9 mouse cellular contexts compared by ENCODE assay signal in genomic region chr19:4743524-4743923, GRCm38 (mm10). TPM values are rescaled to one million over a fixed set of nuclear protein-coding genes. Genes with fewer than 3 reads are reported as not detected.
DNase-seq lines count a peak whose midpoint lies in the region; ATAC-seq lines count a peak whose summit lies in the region.
"Had no signal": no experiment of that assay in that cellular context is flagged by ENCODE, and none has a peak within 500 bp of the region (broad histone marks: within the 10 kb centered on the region; RNA-seq: fewer than 3 reads in every experiment).

No protein-coding gene starts in this region.

- H3K4me3 ChIP-seq in neural tube, embryonic 11.5 days (ENCODE audit: low read depth, low read length): no peak overlapping the region
- no peak overlapping the region for H3K4me3 ChIP-seq in forebrain, embryonic 11.5 days (ENCODE audit: low read depth, low read length)
- H3K4me3 ChIP-seq: embryonic facial prominence, embryonic 15.5 days had no signal

- H3K9me3 ChIP-seq in neural tube, embryonic 11.5 days (ENCODE audit: control insufficient read depth, low read length): no peaks in the 10 kb centered on the region
- H3K9me3 ChIP-seq in forebrain, embryonic 11.5 days (ENCODE audit: control insufficient read depth, low read length): no peaks in the 10 kb centered on the region
- H3K9me3 ChIP-seq: embryonic facial prominence, embryonic 15.5 days had no signal

- no peak for ATAC-seq in neural tube, embryonic 11.5 days (ENCODE audit: insufficient read depth, low FRiP score, low TSS enrichment)
- no peak for ATAC-seq in forebrain, embryonic 11.5 days (replicated peaks; ENCODE audit: low FRiP score)
- ATAC-seq in erythroblast, adult 5-6 weeks (replicated peaks; ENCODE audit: low FRiP score, poor library complexity, severe bottlenecking): no peak

- no peaks in the 10 kb centered on the region for H3K4me1 ChIP-seq in neural tube, embryonic 11.5 days (ENCODE audit: control insufficient read depth, insufficient read depth, low read length)
- no peaks in the 10 kb centered on the region for H3K4me1 ChIP-seq in forebrain, embryonic 11.5 days (replicated peaks; ENCODE audit: control insufficient read depth, insufficient read depth, low read length)
- H3K4me1 ChIP-seq: embryonic facial prominence, embryonic 15.5 days had no signal

- H3K9ac ChIP-seq in neural tube, embryonic 11.5 days (ENCODE audit: low read length): no peak overlapping the region
- H3K9ac ChIP-seq in forebrain, embryonic 11.5 days (ENCODE audit: low read length): no peak overlapping the region
- H3K9ac ChIP-seq: embryonic facial prominence, embryonic 15.5 days had no signal

- intact Hi-C loops in left cerebral cortex, postnatal 4 days (cut with DNase I): loop anchor here (5.0 kb wide), 2 partner anchors 116 to 246 kb away; partner anchors contain the start of genes 2010003K11Rik and Rce1

- no peaks in the 10 kb centered on the region for H3K27me3 ChIP-seq in neural tube, embryonic 11.5 days (ENCODE audit: control insufficient read depth, insufficient read depth, low read length)
- no peaks in the 10 kb centered on the region for H3K27me3 ChIP-seq in forebrain, embryonic 11.5 days (ENCODE audit: control insufficient read depth, insufficient read depth, low read length)
- H3K27me3 ChIP-seq: embryonic facial prominence, embryonic 15.5 days had no signal

- peak; percentile 46 for DNase-seq in adrenal gland, postnatal 10 days
- no peak for DNase-seq in adrenal gland, adult 18-20 months (ENCODE audit: low spot score in 2 of 2)
- peak; percentile 43 for DNase-seq in left cerebral cortex, postnatal 4 days
- no peak for DNase-seq in left cerebral cortex, adult 11 months (ENCODE audit: low spot score)
- peak; percentile 76 for DNase-seq in brain, adult 2 months (ENCODE audit: low read depth, low spot score)
- peak; percentile 45 for DNase-seq in neural tube, embryonic 11.5 days (ENCODE audit: low spot score)
- no peak for DNase-seq in forebrain, embryonic 11.5 days (ENCODE audit: low spot score)

- H3K36me3 ChIP-seq in neural tube, embryonic 11.5 days (ENCODE audit: control insufficient read depth, insufficient read depth, low read length): 0 out of 2 replicates have a peak, but pooled peaks cover 2% of the 10 kb centered on the region
- no peaks in the 10 kb centered on the region; the same call in 1 of the 2 replicates for H3K36me3 ChIP-seq in forebrain, embryonic 11.5 days (ENCODE audit: control insufficient read depth, insufficient read depth, low read length)
- H3K36me3 ChIP-seq: embryonic facial prominence, embryonic 15.5 days had no signal

- no peak overlapping the region for H3K27ac ChIP-seq in neural tube, embryonic 11.5 days (ENCODE audit: low read depth, low read length)
- H3K27ac ChIP-seq in forebrain, embryonic 11.5 days (ENCODE audit: low read depth, low read length): no peak overlapping the region
- H3K27ac ChIP-seq: embryonic facial prominence, embryonic 15.5 days had no signal

- no peak overlapping the region for H3K4me2 ChIP-seq in neural tube, embryonic 11.5 days (ENCODE audit: low read depth)
- H3K4me2 ChIP-seq in forebrain, embryonic 11.5 days (ENCODE audit: low read depth, low read length, severe bottlenecking): no peak overlapping the region
- H3K4me2 ChIP-seq: embryonic facial prominence, embryonic 15.5 days had no signal

- 42% methylated on average over 5 of the region's 5 CpGs for WGBS in neural tube, embryonic 11.5 days
- 37% methylated on average over 5 of the region's 5 CpGs for WGBS in forebrain, embryonic 11.5 days

RNA-seq across cellular contexts. Expression of gene Rbm4b, which starts 12.8 kb away (rescaled TPM):
- 10 to 100 TPM; 11.2 to 13.1 TPM for total RNA-seq in adrenal gland, postnatal 10 days (2021)
- 10 to 100 TPM; 18.4 to 18.8 TPM for total RNA-seq in adrenal gland, adult 18-20 months (2021)
- 10 to 100 TPM; 32.5 to 35.2 TPM for total RNA-seq in left cerebral cortex, postnatal 4 days (2021)
- 133 and 136 TPM in 2 replicates for polyA plus RNA-seq in neural tube, embryonic 11.5 days (2014; fragmentation: Nextera tagmentation; extraction: Ambion mirVana)
- polyA plus RNA-seq in forebrain, embryonic 11.5 days (2014; fragmentation: Nextera tagmentation; extraction: Ambion mirVana): 136 and 139 TPM in 2 replicates
- 0.58 and 4.0 TPM in 2 replicates for total RNA-seq in erythroblast, adult 5-6 weeks (2015; ENCODE audit: low replicate concordance)
- total RNA-seq in erythroblast, adult 5-6 weeks (2017; ENCODE audit: low replicate concordance): 6.6 and 7.5 TPM in 2 replicates

RNA-seq across cellular contexts. Expression of gene Sptbn2, which starts 32.6 kb away (rescaled TPM):
- total RNA-seq in adrenal gland, postnatal 10 days (2021): 1 to 10 TPM; 4.7 to 7.3 TPM
- 1 to 10 TPM in 1 of 2 experiments, under 1 TPM in 1; 0.58 to 1.3 TPM for total RNA-seq in adrenal gland, adult 18-20 months (2021)
- 100 to 1,000 TPM; 319 to 320 TPM for total RNA-seq in left cerebral cortex, postnatal 4 days (2021)
- 23.4 and 26.1 TPM in 2 replicates for polyA plus RNA-seq in neural tube, embryonic 11.5 days (2014; fragmentation: Nextera tagmentation; extraction: Ambion mirVana)
- polyA plus RNA-seq in forebrain, embryonic 11.5 days (2014; fragmentation: Nextera tagmentation; extraction: Ambion mirVana): 15.2 and 16.7 TPM in 2 replicates
- not detected in 2 replicates for total RNA-seq in erythroblast, adult 5-6 weeks (2015; ENCODE audit: low replicate concordance)
- total RNA-seq in erythroblast, adult 5-6 weeks (2017; ENCODE audit: low replicate concordance): not detected in 2 replicates

RNA-seq across cellular contexts. Expression of gene Gm960, which starts 45.1 kb away (rescaled TPM):
- total RNA-seq in adrenal gland, postnatal 10 days (2021): under 1 TPM in 1 of 2 experiments, not detected in 1; 0.97 TPM
- total RNA-seq in adrenal gland, adult 18-20 months (2021): not detected
- total RNA-seq in left cerebral cortex, postnatal 4 days (2021): 1 to 10 TPM; 3.7 to 4.5 TPM
- polyA plus RNA-seq in neural tube, embryonic 11.5 days (2014; fragmentation: Nextera tagmentation; extraction: Ambion mirVana): 2.5 and 2.7 TPM in 2 replicates
- 4.6 and 4.9 TPM in 2 replicates for polyA plus RNA-seq in forebrain, embryonic 11.5 days (2014; fragmentation: Nextera tagmentation; extraction: Ambion mirVana)
- total RNA-seq in erythroblast, adult 5-6 weeks (2015; ENCODE audit: low replicate concordance): not detected in 2 replicates
- 0.56 TPM in 1 of 2 replicates, not detected in the other for total RNA-seq in erythroblast, adult 5-6 weeks (2017; ENCODE audit: low replicate concordance)

RNA-seq across cellular contexts. Expression of gene Rbm4, which starts 50.2 kb away (rescaled TPM):
- 10 to 100 TPM; 50.6 to 60.8 TPM for total RNA-seq in adrenal gland, postnatal 10 days (2021)
- total RNA-seq in adrenal gland, adult 18-20 months (2021): 10 to 100 TPM; 64.1 to 66.8 TPM
- 10 to 100 TPM; 76.1 to 80.4 TPM for total RNA-seq in left cerebral cortex, postnatal 4 days (2021)
- 131 and 134 TPM in 2 replicates for polyA plus RNA-seq in neural tube, embryonic 11.5 days (2014; fragmentation: Nextera tagmentation; extraction: Ambion mirVana)
- 100 and 110 TPM in 2 replicates for polyA plus RNA-seq in forebrain, embryonic 11.5 days (2014; fragmentation: Nextera tagmentation; extraction: Ambion mirVana)
- 50.5 and 66.9 TPM in 2 replicates for total RNA-seq in erythroblast, adult 5-6 weeks (2015; ENCODE audit: low replicate concordance)
- 139 and 185 TPM in 2 replicates for total RNA-seq in erythroblast, adult 5-6 weeks (2017; ENCODE audit: low replicate concordance)

Comparison
In these comparisons a context has a peak if more than half of its experiments do, and no peak if none do; other contexts are left out.
1. DNase-seq: peak in adrenal gland, postnatal 10 days (single experiment), left cerebral cortex, postnatal 4 days (single experiment), brain, adult 2 months (single experiment) and neural tube, embryonic 11.5 days (single experiment); none in adrenal gland, adult 18-20 months (0 of 2), left cerebral cortex, adult 11 months (single experiment) and forebrain, embryonic 11.5 days (single experiment).
2. RNA of gene Sptbn2, which starts 32.6 kb away (total RNA-seq): 319 to 320 TPM in left cerebral cortex, postnatal 4 days; 4.7 to 7.3 TPM in adrenal gland, postnatal 10 days, 0.58 to 1.3 TPM in adrenal gland, adult 18-20 months and not detected in erythroblast, adult 5-6 weeks; every median in the first group is over 10 times any median in the second.